Mouse (Mus musculus) lung, embryonic 16.5 days (tissue): ENCODE measurements around the gene Mef2a. TPM values are rescaled to one million over a fixed set of nuclear protein-coding genes. Genes with fewer than 3 reads are reported as not detected.

ENCODE experiments used
- ATAC-seq: fragments of 200-750 bp; cut with Nextera tagmentation; 2 replicates; pipeline ENCODE4 v1.8.0; 2017; ENCODE audit warnings: low read depth, mild to moderate bottlenecking, moderate library complexity
- H3K27ac ChIP-seq: fragments of 300-500 bp; sonication (generic); 2 replicates; pipeline ENCODE4 v1.5.1; 2014; ENCODE audit warnings: mild to moderate bottlenecking, control low read depth, low read length
- H3K27me3 ChIP-seq: fragments of 300-500 bp; sonication (generic); 2 replicates; pipeline ENCODE4 v1.6.1; 2014; ENCODE audit warnings: low read depth, low read length, mixed read lengths; ENCODE audit not compliant: control insufficient read depth, insufficient read depth
- H3K36me3 ChIP-seq: fragments of 300-500 bp; sonication (generic); 2 replicates; pipeline ENCODE4 v1.6.1; 2014; ENCODE audit warnings: low read length; ENCODE audit not compliant: control insufficient read depth, insufficient read depth
- H3K4me1 ChIP-seq: fragments of 300-500 bp; sonication (generic); replicated peaks from 2 replicates; pipeline ENCODE4 v1.6.1; 2014; ENCODE audit warnings: low read length, mixed read lengths; ENCODE audit not compliant: control insufficient read depth, insufficient read depth
- H3K4me2 ChIP-seq: fragments of 300-500 bp; sonication (generic); 2 replicates; pipeline ENCODE4 v1.6.1; 2014; ENCODE audit warnings: low read depth, low read length, control low read depth
- H3K4me3 ChIP-seq: fragments of 300-500 bp; sonication (generic); 2 replicates; pipeline ENCODE4 v1.5.1; 2014; ENCODE audit warnings: mild to moderate bottlenecking, low read length, control low read depth
- H3K9ac ChIP-seq: fragments of 300-500 bp; sonication (generic); 2 replicates; pipeline ENCODE4 v1.6.1; 2014; ENCODE audit warnings: low read length, control low read depth
- H3K9me3 ChIP-seq: fragments of 300-500 bp; sonication (generic); 2 replicates; pipeline ENCODE4 v1.6.1; 2016; ENCODE audit warnings: low read length; ENCODE audit not compliant: control insufficient read depth
- WGBS: fragments of 180-500 bp; shearing (Covaris S2); extraction: QIAGEN DNeasy Blood & Tissue Kit; methylation state at CpG from one replicate; pipeline ENCODE4 v1.1.7; 2014; 5-methylcytosine and 5-hydroxymethylcytosine counted together
- polyA plus RNA-seq: library from polyadenylated mRNA; unstranded; fragments of >200 nt; fragmentation: Nextera tagmentation; extraction: Ambion mirVana; gene quantifications from 2 replicates; pipeline ENCODE4 v1.2.1, GENCODE M21; 2015

The Mef2a gene
- polyA plus RNA-seq, 1 experiment from 2014 or later: 65.2 TPM

DNA sequence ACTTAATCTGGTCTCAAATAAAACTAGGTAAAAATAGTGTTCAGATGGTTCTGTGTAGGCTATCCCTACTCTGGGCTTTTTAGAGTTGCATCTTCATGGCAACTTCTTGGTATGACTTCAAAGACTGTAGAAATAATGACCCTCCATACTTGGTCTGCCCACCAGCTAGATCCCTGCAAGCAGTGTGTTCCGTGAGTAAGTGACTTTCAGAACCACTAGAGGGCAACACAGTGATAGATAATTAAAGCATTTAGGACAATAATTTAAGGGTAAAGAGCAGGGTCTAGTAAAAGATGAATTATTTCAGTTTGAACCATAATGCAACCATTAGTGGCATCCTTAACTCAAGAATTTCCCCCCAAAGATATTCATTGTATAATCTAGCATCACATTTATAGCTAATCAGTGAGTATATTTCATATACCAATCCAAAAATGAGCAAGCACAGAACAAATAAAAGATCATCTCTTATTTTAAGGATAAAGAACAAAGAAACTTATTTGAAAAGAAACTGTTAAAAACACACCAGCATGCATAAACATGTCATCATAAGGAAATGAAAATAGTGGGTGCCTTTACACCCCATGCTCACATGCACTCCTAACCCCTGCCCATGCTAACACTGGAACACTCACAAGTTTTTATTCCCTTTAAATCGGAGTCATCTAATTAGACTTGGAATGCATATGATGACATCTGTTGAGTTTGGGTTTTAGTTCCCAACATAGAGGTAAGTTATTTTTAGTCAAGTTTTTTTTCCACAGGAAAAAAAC, 129.4 kb downstream of the Mef2a start:
- Histone ChIP-seq H3K9me3 (no peaks in the 10 kb centered on the region), H3K9ac (no peak overlapping the region), H3K4me2 (no peak overlapping the region), H3K4me3 (no peak overlapping the region), H3K27ac (no peak overlapping the region), H3K27me3 (no peaks in the 10 kb centered on the region), H3K36me3 (peaks cover 10% of the 10 kb centered on the region), H3K4me1 (peaks cover 6% of the 10 kb centered on the region; the same call in 1 of the 2 replicates)
- peak; percentile 45; the same call in 1 of the 2 replicates for ATAC-seq
- 50% methylated on average over 2 of the region's 2 CpGs for WGBS

DNA sequence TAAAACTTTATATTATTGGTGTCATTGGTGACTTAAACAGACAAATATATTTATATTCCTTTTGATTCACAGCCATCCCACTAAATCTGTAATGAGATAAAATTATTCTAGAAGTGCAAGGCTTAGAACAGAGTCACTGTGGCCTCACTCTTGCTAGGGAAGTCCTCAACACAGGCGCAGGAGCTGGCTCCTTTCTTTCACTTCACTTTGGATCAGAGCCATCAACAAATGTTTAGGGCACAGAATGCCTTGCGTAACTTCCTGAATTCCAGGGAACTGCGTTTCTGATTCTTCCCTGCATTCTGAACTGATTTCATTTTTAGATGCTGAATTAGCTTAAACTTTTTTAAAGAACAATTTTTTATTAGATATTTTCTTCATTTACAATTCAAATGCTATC, 130.7 kb downstream of the Mef2a start:
- peak; percentile 72; the same call in 1 of the 2 replicates for ATAC-seq

DNA sequence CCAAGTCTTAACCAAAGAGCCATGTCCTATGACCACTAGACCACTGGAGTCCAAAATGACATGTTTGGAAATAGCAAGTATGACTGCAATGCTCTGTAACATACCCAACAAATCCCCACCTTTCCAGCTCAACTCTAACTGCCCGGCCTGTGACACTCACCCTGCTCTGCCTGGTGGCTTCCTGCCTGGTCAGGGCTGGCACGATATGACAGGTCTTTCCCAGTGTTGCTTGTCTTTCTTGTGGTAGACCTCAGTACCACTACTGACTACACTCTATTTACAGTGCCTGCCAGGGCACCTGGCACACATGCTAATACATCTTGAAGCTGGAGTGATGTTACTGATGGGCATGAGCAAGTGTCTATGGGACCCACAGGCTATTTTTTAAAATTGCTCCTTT, 134.9 kb downstream of the Mef2a start:
- H3K4me1 ChIP-seq: no peaks in the 10 kb centered on the region
- peaks cover 31% of the 10 kb centered on the region for H3K36me3 ChIP-seq
- H3K9me3 ChIP-seq: no peaks in the 10 kb centered on the region
- no peaks in the 10 kb centered on the region for H3K27me3 ChIP-seq
- H3K27ac ChIP-seq: no peak overlapping the region
- 85% methylated on average over 2 of the region's 2 CpGs for WGBS
- H3K9ac ChIP-seq: no peak overlapping the region
- H3K4me2 ChIP-seq: no peak overlapping the region
- ATAC-seq: no peak
- H3K4me3 ChIP-seq: no peak overlapping the region

More for the DNA sequence above, 130.7 kb downstream of the Mef2a start:
- Histone ChIP-seq H3K4me2 (no peak overlapping the region), H3K9ac (no peak overlapping the region), H3K36me3 (peaks cover 11% of the 10 kb centered on the region; the same call in 1 of the 2 replicates), H3K4me3 (no peak overlapping the region), H3K4me1 (peaks cover 6% of the 10 kb centered on the region; the same call in 1 of the 2 replicates), H3K27me3 (no peaks in the 10 kb centered on the region), H3K9me3 (no peaks in the 10 kb centered on the region), H3K27ac (0 out of 2 replicates have a peak overlapping the region, but pooled peaks have one; percentile 27)
- 19% methylated on average over 3 of the region's 3 CpGs for WGBS

DNA sequence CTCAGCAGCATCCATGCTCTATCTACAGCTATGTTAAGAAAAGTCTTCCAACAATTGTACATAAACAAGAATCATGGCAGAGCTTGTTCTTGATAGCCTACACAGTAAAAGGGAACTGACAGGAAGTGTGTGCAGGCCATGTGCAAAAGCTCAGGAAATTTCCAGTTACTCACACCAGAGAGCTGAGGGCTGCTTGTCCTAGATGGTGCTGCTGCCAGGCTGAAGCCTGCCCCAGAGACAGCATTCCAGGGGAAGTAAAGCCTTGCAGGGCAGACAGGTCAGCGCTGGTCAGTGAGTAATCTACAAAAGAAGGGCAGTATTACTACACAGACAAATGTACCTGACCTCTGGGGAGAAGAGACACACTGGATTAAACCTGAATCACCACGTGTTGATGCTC, 136.3 kb downstream of the Mef2a start:
- H3K36me3 ChIP-seq: peaks cover 31% of the 10 kb centered on the region
- no peak overlapping the region for H3K4me2 ChIP-seq
- H3K27me3 ChIP-seq: no peaks in the 10 kb centered on the region
- H3K27ac ChIP-seq: no peak overlapping the region
- WGBS: 76% methylated on average over 2 of the region's 2 CpGs
- no peaks in the 10 kb centered on the region for H3K4me1 ChIP-seq
- H3K9ac ChIP-seq: no peak overlapping the region
- ATAC-seq: no peak
- no peaks in the 10 kb centered on the region for H3K9me3 ChIP-seq
- no peak overlapping the region for H3K4me3 ChIP-seq

DNA sequence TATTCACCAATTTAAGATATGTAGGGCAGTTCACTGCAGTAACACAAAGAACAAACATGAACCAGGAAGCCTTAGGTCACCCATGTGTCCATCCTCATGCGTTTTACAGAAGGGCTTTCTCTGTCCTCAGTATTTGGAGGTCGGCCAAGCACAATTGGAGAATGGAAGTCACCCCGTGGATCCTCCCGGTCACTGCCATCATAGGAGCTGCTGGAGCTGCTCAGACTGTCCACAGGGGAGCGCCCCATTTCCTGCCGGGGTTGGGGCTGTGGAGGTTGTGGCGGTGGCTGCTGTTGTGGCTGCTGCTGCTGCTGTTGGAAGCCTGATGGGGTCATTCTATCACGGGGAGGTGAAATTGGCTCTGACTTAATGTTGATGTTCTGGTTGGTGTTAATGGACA, 137.9 kb downstream of the Mef2a start:
- Histone ChIP-seq H3K4me1 (no peaks in the 10 kb centered on the region; the same call in 1 of the 2 replicates), H3K36me3 (peaks cover 31% of the 10 kb centered on the region), H3K27ac (no peak overlapping the region), H3K4me3 (no peak overlapping the region), H3K4me2 (no peak overlapping the region), H3K27me3 (no peaks in the 10 kb centered on the region), H3K9me3 (no peaks in the 10 kb centered on the region), H3K9ac (no peak overlapping the region)
- ATAC-seq: no peak
- WGBS: 66% methylated on average over 8 of the region's 8 CpGs

DNA sequence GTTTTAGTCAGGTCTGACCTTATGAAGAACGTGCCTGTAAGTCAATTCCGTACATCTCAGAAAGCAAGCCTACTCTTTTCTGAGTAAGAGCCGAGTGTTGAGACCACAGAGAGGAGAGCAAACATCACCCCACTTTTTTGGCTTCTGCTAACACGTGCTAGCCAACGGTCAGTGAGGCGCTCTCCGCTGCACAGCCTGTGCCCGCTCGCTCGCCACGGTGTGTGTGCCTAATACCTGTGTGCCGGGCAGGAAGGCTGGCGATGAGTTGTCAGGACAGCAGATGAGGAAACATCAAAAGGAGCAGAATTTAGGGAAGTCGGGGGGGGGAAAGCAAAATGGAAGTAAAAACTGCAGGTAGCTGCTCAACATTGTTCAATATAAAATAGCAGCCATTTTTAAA, 140.2 kb downstream of the Mef2a start:
- WGBS: 84% methylated on average over 14 of the region's 14 CpGs
- Histone ChIP-seq H3K36me3 (peaks cover 24% of the 10 kb centered on the region), H3K4me3 (no peak overlapping the region), H3K27ac (no peak overlapping the region), H3K4me1 (no peaks in the 10 kb centered on the region; the same call in 1 of the 2 replicates), H3K4me2 (no peak overlapping the region), H3K9me3 (no peaks in the 10 kb centered on the region), H3K27me3 (no peaks in the 10 kb centered on the region), H3K9ac (no peak overlapping the region)
- ATAC-seq: no peak

DNA sequence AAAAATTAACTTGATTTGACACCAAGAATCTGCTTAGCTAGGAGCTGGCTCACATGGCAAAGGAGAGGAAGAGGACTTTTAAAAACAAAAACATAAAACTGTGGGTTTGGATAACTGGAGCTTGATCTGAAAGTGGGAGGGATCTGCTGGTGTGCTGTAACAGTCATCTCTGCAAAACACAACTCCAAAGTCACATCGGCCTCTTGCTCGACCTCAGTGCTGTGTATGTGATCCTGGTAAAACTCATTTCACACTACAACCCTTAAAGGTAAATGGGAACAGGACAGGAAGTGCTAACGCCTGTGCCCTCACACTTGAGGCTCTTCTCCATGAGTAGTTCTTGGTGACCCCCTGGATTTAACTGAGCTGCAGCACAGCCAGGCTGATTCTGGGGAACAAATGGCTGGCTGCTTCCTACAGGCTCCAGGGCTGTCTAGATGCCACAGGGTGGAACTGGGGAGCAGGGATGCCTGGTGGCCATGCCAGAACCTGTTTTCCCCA, 142.0 kb downstream of the Mef2a start:
- no peaks in the 10 kb centered on the region for H3K27me3 ChIP-seq
- WGBS: 75% methylated on average over 3 of the region's 3 CpGs
- no peak overlapping the region for H3K4me3 ChIP-seq
- H3K4me2 ChIP-seq: no peak overlapping the region
- peaks cover 19% of the 10 kb centered on the region; the same call in 1 of the 2 replicates for H3K36me3 ChIP-seq
- ATAC-seq: no peak
- no peaks in the 10 kb centered on the region; the same call in 1 of the 2 replicates for H3K4me1 ChIP-seq
- H3K9ac ChIP-seq: no peak overlapping the region
- H3K9me3 ChIP-seq: no peaks in the 10 kb centered on the region
- peak overlapping the region; percentile 17; the same call in 1 of the 2 replicates for H3K27ac ChIP-seq

DNA sequence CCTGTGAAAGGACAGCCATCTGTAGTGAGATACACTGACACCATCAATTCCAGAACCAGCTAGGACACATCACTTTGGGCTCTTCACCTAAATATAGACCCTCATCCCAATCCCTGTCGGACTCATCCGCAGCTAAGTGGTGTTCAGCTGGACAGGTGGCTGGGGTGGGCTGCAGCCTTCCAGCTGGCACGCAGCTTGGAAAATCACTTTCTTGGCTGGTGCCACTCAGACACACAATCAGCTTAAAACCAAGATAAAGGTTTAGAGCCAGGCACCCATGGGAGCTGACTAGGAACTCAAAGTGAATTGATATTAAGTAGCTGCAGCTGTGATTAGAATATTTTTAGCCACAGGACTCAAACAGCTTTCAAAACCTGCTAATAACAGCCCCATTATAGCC, 142.4 kb downstream of the Mef2a start:
- H3K4me2 ChIP-seq: no peak overlapping the region
- no peaks in the 10 kb centered on the region for H3K9me3 ChIP-seq
- no peak for ATAC-seq
- no peaks in the 10 kb centered on the region; the same call in 1 of the 2 replicates for H3K4me1 ChIP-seq
- no peaks in the 10 kb centered on the region for H3K27me3 ChIP-seq
- H3K36me3 ChIP-seq: peaks cover 17% of the 10 kb centered on the region; the same call in 1 of the 2 replicates
- H3K27ac ChIP-seq: no peak overlapping the region
- H3K4me3 ChIP-seq: no peak overlapping the region
- H3K9ac ChIP-seq: no peak overlapping the region
- whole genome bisulfite sequencing: 82% methylated on average over 3 of the region's 3 CpGs

DNA sequence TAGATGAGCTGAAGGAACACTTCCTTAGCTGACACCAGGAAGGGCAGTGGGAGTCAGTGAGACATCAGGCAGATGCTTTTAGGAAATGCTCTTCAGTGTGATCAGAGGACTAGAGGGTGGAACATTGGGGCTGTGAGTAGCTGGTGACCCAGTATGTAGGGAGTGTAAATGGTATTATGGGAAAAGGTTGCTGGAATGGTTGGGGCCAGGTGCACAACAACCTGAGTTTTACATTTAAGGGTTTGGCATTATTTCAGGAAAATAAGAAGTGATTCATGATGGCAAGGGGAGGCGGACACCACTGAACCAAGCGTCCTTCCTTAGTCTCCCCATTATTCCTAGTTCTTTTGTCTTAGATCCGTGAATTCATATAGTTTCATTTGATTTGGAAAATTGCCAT, 143.0 kb downstream of the Mef2a start:
- peaks cover 12% of the 10 kb centered on the region; the same call in 1 of the 2 replicates for H3K36me3 ChIP-seq
- no peak overlapping the region for H3K4me2 ChIP-seq
- no peaks in the 10 kb centered on the region for H3K27me3 ChIP-seq
- H3K9me3 ChIP-seq: no peaks in the 10 kb centered on the region
- no peak for ATAC-seq
- H3K9ac ChIP-seq: no peak overlapping the region
- WGBS: 75% methylated on average over 3 of the region's 3 CpGs
- no peak overlapping the region for H3K27ac ChIP-seq
- H3K4me3 ChIP-seq: no peak overlapping the region
- H3K4me1 ChIP-seq: no peaks in the 10 kb centered on the region; the same call in 1 of the 2 replicates
